Mouse (Mus musculus) kidney, adult 2 months (tissue): ENCODE data around the gene Atf1. TPM values are rescaled to one million over a fixed set of nuclear protein-coding genes. Genes with fewer than 3 reads are reported as not detected.

Source experiments
- DNase-seq: peaks from one replicate; pipeline ENCODE4 v3.0.0; 2021
- H3K27ac ChIP-seq: fragments of 200-500 bp; 2 replicates; pipeline ENCODE4 v1.5.1; 2012; ENCODE audit warnings: low read depth, low read length, control low read depth, inconsistent platforms; ENCODE audit not compliant: insufficient read depth
- H3K27me3 ChIP-seq: fragments of 200-500 bp; replicated peaks from 2 replicates; pipeline ENCODE4 v1.6.1; 2012; ENCODE audit warnings: mild to moderate bottlenecking, moderate library complexity, low read length, inconsistent platforms; ENCODE audit not compliant: control insufficient read depth, insufficient read depth
- H3K36me3 ChIP-seq: fragments of 200-500 bp; 2 replicates; pipeline ENCODE4 v1.6.1; 2012; ENCODE audit warnings: mild to moderate bottlenecking, moderate library complexity, low read length, inconsistent platforms; ENCODE audit not compliant: control insufficient read depth, insufficient read depth
- H3K4me1 ChIP-seq: fragments of 200-500 bp; 2 replicates; pipeline ENCODE4 v1.6.1; 2011; ENCODE audit warnings: low read length; ENCODE audit not compliant: control insufficient read depth, insufficient read depth
- H3K4me3 ChIP-seq: fragments of 200-500 bp; 2 replicates; pipeline ENCODE4 v1.5.1; 2011; ENCODE audit warnings: mild to moderate bottlenecking, low read depth, low read length, control low read depth; ENCODE audit not compliant: insufficient read depth
- CTCF ChIP-seq: fragments of 200-500 bp; conservative IDR thresholded peaks from 2 replicates; pipeline ENCODE4 v1.5.1; 2011; ENCODE audit warnings: low read depth, mild to moderate bottlenecking, control low read depth, low read length, moderate library complexity, mixed read lengths; ENCODE audit not compliant: insufficient read depth, insufficient read length
- POLR2A ChIP-seq: fragments of 200-500 bp; IDR thresholded peaks from one replicate; pipeline ENCODE4 v1.6.1; 2011; ENCODE audit warnings: low read depth, low read length, control low read depth
- WGBS: fragments of 180-500 bp; shearing (Covaris S2); methylation state at CpG from one replicate; pipeline ENCODE4 v1.1.7; 2018; 5-methylcytosine and 5-hydroxymethylcytosine counted together
- polyA plus RNA-seq: library from polyadenylated mRNA; depleted of rRNA; stranded (reverse); fragments of >200 nt; gene quantifications from 2 replicates; pipeline ENCODE4 v1.2.3, GENCODE M21; 2012

Gene Atf1
- polyA plus RNA-seq, 1 experiment = 43.7 TPM

GRCm38 (mm10) chr15:100184821-100185496, 42.7 kb upstream of the Atf1 start:
- TF ChIP-seq POLR2A (no peak), CTCF (peak; percentile 51)
- Histone ChIP-seq H3K27ac (no peak overlapping the region), H3K4me3 (no peak overlapping the region), H3K36me3 (no peaks in the 10 kb centered on the region; the same call in none of the 2 replicates), H3K27me3 (no peaks in the 10 kb centered on the region), H3K4me1 (no peaks in the 10 kb centered on the region)
- 93% methylated on average over 5 of the region's 5 CpGs for WGBS
- no peak for DNase-seq

GRCm38 (mm10) chr15:100186234-100186633, 41.4 kb upstream of the Atf1 start:
- TF ChIP-seq POLR2A (no peak), CTCF (no peak)
- H3K27me3 ChIP-seq = no peaks in the 10 kb centered on the region
- H3K4me1 ChIP-seq = no peaks in the 10 kb centered on the region
- WGBS = 89% methylated on average over 9 of the region's 9 CpGs
- H3K27ac ChIP-seq = no peak overlapping the region
- H3K4me3 ChIP-seq = no peak overlapping the region
- H3K36me3 ChIP-seq = no peaks in the 10 kb centered on the region; the same call in none of the 2 replicates
- DNase-seq = no peak

- no peaks in the 10 kb centered on the region; the same call in none of the 2 replicates for H3K36me3 ChIP-seq
- H3K4me3 ChIP-seq = no peak overlapping the region
- TF ChIP-seq POLR2A = no peak
- TF ChIP-seq CTCF = no peak
- no peak for DNase-seq
- 92% methylated on average over 8 of the region's 8 CpGs for WGBS
- H3K27ac ChIP-seq = no peak overlapping the region
- no peaks in the 10 kb centered on the region for H3K4me1 ChIP-seq
- no peaks in the 10 kb centered on the region for H3K27me3 ChIP-seq
Measured at GRCm38 (mm10) chr15:100186882-100187672, 40.5 kb upstream of the Atf1 start.

GRCm38 (mm10) chr15:100188542-100188941, 39.1 kb upstream of the Atf1 start:
- DNase-seq = no peak
- 87% methylated on average over 5 of the region's 5 CpGs for WGBS
- Histone ChIP-seq H3K27ac (no peak overlapping the region), H3K4me1 (no peaks in the 10 kb centered on the region), H3K36me3 (no peaks in the 10 kb centered on the region; the same call in none of the 2 replicates), H3K4me3 (no peak overlapping the region), H3K27me3 (no peaks in the 10 kb centered on the region)
- TF ChIP-seq POLR2A (no peak), CTCF (0 out of 2 replicates have a peak, but pooled peaks have one; percentile 5)

- Histone ChIP-seq H3K36me3 (no peaks in the 10 kb centered on the region; the same call in none of the 2 replicates), H3K27me3 (no peaks in the 10 kb centered on the region), H3K4me3 (no peak overlapping the region), H3K27ac (no peak overlapping the region), H3K4me1 (no peaks in the 10 kb centered on the region)
- no peak for DNase-seq
- WGBS = 70% methylated on average over 14 of the region's 14 CpGs
- TF ChIP-seq POLR2A = no peak
- no peak for TF ChIP-seq CTCF
Measured at GRCm38 (mm10) chr15:100188962-100189404, 38.6 kb upstream of the Atf1 start.

DNA sequence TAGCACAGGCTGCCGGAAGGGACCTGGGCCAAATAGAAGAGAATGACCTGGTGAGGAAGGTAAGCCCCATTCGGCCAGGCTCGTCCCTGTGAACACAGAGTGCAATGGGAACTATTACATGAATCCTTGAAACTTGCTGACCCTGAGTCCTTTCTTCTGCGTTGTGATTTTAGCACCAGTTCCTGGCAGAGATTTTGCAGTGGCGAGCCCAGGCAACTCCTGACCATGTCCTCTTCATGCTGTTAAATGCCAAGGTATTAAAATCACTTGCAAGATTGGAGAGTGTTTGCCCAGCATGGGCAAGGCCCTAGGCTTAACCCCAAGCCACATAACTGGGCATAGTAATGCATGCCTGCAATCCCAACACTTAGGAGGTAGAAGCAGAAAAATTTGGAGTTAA, 37.5 kb upstream of the Atf1 start:
- H3K27ac ChIP-seq = no peak overlapping the region
- TF ChIP-seq CTCF = no peak
- no peak for TF ChIP-seq POLR2A
- no peaks in the 10 kb centered on the region for H3K4me1 ChIP-seq
- no peak overlapping the region for H3K4me3 ChIP-seq
- 93% methylated on average over 5 of the region's 5 CpGs for WGBS
- H3K36me3 ChIP-seq = no peaks in the 10 kb centered on the region; the same call in none of the 2 replicates
- H3K27me3 ChIP-seq = no peaks in the 10 kb centered on the region
- DNase-seq = no peak

DNA sequence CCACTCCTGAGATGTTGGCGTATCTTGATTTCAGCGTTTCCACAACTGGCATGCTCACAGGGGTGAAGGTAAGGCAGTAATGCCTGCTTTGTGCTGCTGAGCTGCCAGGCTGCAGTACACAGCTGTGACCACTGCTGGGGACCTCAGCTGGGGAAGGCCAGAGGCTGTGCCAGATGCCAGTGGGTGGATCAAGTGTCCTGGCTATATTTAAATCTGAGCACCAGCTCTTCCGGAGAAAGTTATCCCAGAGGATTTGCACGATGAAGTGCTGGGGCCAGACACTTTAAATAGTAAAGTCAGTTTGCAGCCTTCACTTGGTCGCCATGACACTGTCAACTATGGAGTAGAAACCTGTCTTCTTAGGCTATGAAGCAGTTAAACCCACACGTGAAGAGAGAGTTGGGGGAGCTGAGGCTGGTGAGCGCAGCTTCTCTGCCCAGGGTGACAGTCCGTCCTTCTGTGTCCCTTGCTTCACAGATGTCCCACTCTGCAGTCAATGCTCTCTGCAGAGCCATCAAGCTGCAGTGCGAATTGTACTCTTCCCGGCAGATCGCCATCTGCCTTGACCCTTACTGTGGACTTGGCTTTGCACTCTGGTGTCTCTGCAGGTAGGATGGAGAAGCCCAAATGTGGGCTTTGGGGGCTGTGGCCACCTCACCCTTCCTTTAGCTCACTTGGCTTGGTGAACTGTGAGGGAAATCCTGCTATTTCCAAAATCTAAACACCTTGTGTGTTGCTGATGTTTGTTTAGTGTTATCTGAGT, 28.5 kb upstream of the Atf1 start:
- 72% methylated on average over 11 of the region's 11 CpGs for WGBS
- Histone ChIP-seq H3K4me1 (no peaks in the 10 kb centered on the region), H3K27ac (no peak overlapping the region), H3K27me3 (no peaks in the 10 kb centered on the region), H3K36me3 (no peaks in the 10 kb centered on the region; the same call in 1 of the 2 replicates), H3K4me3 (no peak overlapping the region)
- TF ChIP-seq POLR2A = no peak
- no peak for TF ChIP-seq CTCF
- DNase-seq = no peak
